8 mouse cellular contexts compared by ENCODE assay signal in genomic region chr7:81707471-81708140, GRCm38 (mm10). TPM values are rescaled to one million over a fixed set of nuclear protein-coding genes. Genes with fewer than 3 reads are reported as not detected.
A peak's percentile ranks its signal among the peaks of the same experiment; 100 is the strongest.
DNase-seq lines count a peak whose midpoint lies in the region; ATAC-seq and TF ChIP-seq lines count a peak whose summit lies in the region.

Gene Homer2, minus strand, starts transcription at chr7:81707527.

- peak within 1 kb of the TSS; percentile 62 for H3K9ac ChIP-seq in lung, embryonic 15.5 days
- H3K9ac ChIP-seq in heart, postnatal 0 days (replicated peaks; ENCODE audit: low read depth, low read length) = peak within 1 kb of the TSS; percentile 82
- peak within 1 kb of the TSS; percentile 81 for H3K9ac ChIP-seq in stomach, embryonic 16.5 days (ENCODE audit: low read length)

- no peak for TF ChIP-seq CTCF in embryonic fibroblast, embryonic 13.5 days (IDR thresholded peaks at IDR 0.05; ENCODE audit: borderline replicate concordance, insufficient read depth, low read length)
- no peak for TF ChIP-seq CTCF in heart, postnatal 0 days (IDR thresholded peaks at IDR 0.05; ENCODE audit: low read depth)

- peaks cover 26% of the 10 kb centered on the region for H3K4me1 ChIP-seq in lung, embryonic 15.5 days
- H3K4me1 ChIP-seq in embryonic fibroblast, embryonic 13.5 days (ENCODE audit: control insufficient read depth, insufficient read depth, low read length) = no peaks in the 10 kb centered on the region
- H3K4me1 ChIP-seq in heart, postnatal 0 days (ENCODE audit: control insufficient read depth, insufficient read depth) = peaks cover 3% of the 10 kb centered on the region; the same call in 1 of the 2 replicates
- H3K4me1 ChIP-seq in limb, embryonic 10.5 days = peaks cover 16% of the 10 kb centered on the region
- 0 out of 2 replicates have a peak, but pooled peaks cover 6% of the 10 kb centered on the region for H3K4me1 ChIP-seq in stomach, embryonic 16.5 days (ENCODE audit: control insufficient read depth, insufficient read depth, low read length)

- peaks cover 42% of the 10 kb centered on the region for H3K27me3 ChIP-seq in lung, embryonic 15.5 days
- peaks cover 14% of the 10 kb centered on the region; the same call in 1 of the 2 replicates for H3K27me3 ChIP-seq in heart, postnatal 0 days (ENCODE audit: control insufficient read depth, insufficient read depth, low read length)
- peaks cover 63% of the 10 kb centered on the region for H3K27me3 ChIP-seq in limb, embryonic 10.5 days (ENCODE audit: low read depth, poor library complexity, severe bottlenecking)
- H3K27me3 ChIP-seq in stomach, embryonic 16.5 days (ENCODE audit: control insufficient read depth, insufficient read depth, low read length) = no peaks in the 10 kb centered on the region; the same call in none of the 2 replicates

- no peaks in the 10 kb centered on the region for H3K9me3 ChIP-seq in lung, embryonic 15.5 days
- H3K9me3 ChIP-seq in heart, postnatal 0 days (replicated peaks; ENCODE audit: control insufficient read depth, low read length) = peaks cover 4% of the 10 kb centered on the region; the same call in 1 of the 2 replicates
- no peaks in the 10 kb centered on the region for H3K9me3 ChIP-seq in limb, embryonic 10.5 days (replicated peaks)
- no peaks in the 10 kb centered on the region; the same call in 1 of the 2 replicates for H3K9me3 ChIP-seq in stomach, embryonic 16.5 days (replicated peaks; ENCODE audit: control insufficient read depth, low read length)

- no peak for ATAC-seq in lung, embryonic 15.5 days (ENCODE audit: borderline replicate concordance, extremely low read depth, low FRiP score, low TSS enrichment)
- no peak for ATAC-seq in heart, postnatal 0 days (ENCODE audit: insufficient read depth, low read depth)
- ATAC-seq in stomach, embryonic 16.5 days (ENCODE audit: insufficient read depth, low FRiP score) = no peak

- DNase-seq in lung, postnatal 25 days (ENCODE audit: low spot score) = no peak
- no peak for DNase-seq in heart, postnatal 0 days (ENCODE audit: low spot score)
- no peak for DNase-seq in limb, embryonic 10.5 days (ENCODE audit: low spot score)
- no peak for DNase-seq in embryo, embryonic 10 days (ENCODE audit: low spot score)
- no peak for DNase-seq in lung, postnatal 36 days

- no peak for TF ChIP-seq EP300 in heart, postnatal 0 days (IDR thresholded peaks at IDR 0.05; ENCODE audit: low read depth)

- H3K36me3 ChIP-seq in lung, embryonic 15.5 days = no peaks in the 10 kb centered on the region
- no peaks in the 10 kb centered on the region for H3K36me3 ChIP-seq in heart, postnatal 0 days (replicated peaks; ENCODE audit: control insufficient read depth, insufficient read depth, low read length)
- H3K36me3 ChIP-seq in limb, embryonic 10.5 days = no peaks in the 10 kb centered on the region
- no peaks in the 10 kb centered on the region for H3K36me3 ChIP-seq in stomach, embryonic 16.5 days (ENCODE audit: control insufficient read depth, insufficient read depth, low read length)

- peak within 1 kb of the TSS; percentile 94 for H3K4me2 ChIP-seq in lung, embryonic 15.5 days
- H3K4me2 ChIP-seq in heart, postnatal 0 days (ENCODE audit: low read depth, low read length) = peak within 1 kb of the TSS; percentile 87
- peak within 1 kb of the TSS; percentile 70 for H3K4me2 ChIP-seq in stomach, embryonic 16.5 days (ENCODE audit: low read depth, low read length)

- WGBS in lung, embryonic 15.5 days = 49% methylated on average over 14 of the region's 14 CpGs
- 75% methylated on average over 14 of the region's 14 CpGs for WGBS in heart, postnatal 0 days
- WGBS in limb, embryonic 10.5 days = 78% methylated on average over 14 of the region's 14 CpGs
- 56% methylated on average over 14 of the region's 14 CpGs for WGBS in stomach, embryonic 16.5 days

- peak within 1 kb of the TSS; percentile 64 for H3K4me3 ChIP-seq in lung, embryonic 15.5 days
- H3K4me3 ChIP-seq in embryonic fibroblast, embryonic 13.5 days (ENCODE audit: insufficient read depth, low read length) = peak within 1 kb of the TSS; percentile 42
- H3K4me3 ChIP-seq in heart, postnatal 0 days (ENCODE audit: low read depth, low read length) = peak within 1 kb of the TSS; percentile 74
- peak within 1 kb of the TSS; percentile 75 for H3K4me3 ChIP-seq in limb, embryonic 10.5 days
- peak within 1 kb of the TSS; percentile 59 for H3K4me3 ChIP-seq in stomach, embryonic 16.5 days (replicated peaks; ENCODE audit: low read length)

- peak within 1 kb of the TSS; percentile 73 for H3K27ac ChIP-seq in lung, embryonic 15.5 days
- H3K27ac ChIP-seq in embryonic fibroblast, embryonic 13.5 days (ENCODE audit: insufficient read depth, low read length) = no peak within 1 kb of the TSS
- peak within 1 kb of the TSS; percentile 81 for H3K27ac ChIP-seq in heart, postnatal 0 days (ENCODE audit: low read depth)
- H3K27ac ChIP-seq in limb, embryonic 10.5 days = peak within 1 kb of the TSS; percentile 89
- peak within 1 kb of the TSS; percentile 69 for H3K27ac ChIP-seq in stomach, embryonic 16.5 days (ENCODE audit: low read length)

- TF ChIP-seq POLR2A in embryonic fibroblast, embryonic 13.5 days (IDR thresholded peaks at IDR 0.05; ENCODE audit: low read depth, low read length) = no peak

RNA-seq across cellular contexts. Expression of gene Homer2, which starts in this region (rescaled TPM):
- 41.1 and 45.3 TPM in 2 replicates for polyA plus RNA-seq in lung, embryonic 15.5 days (2015; fragmentation: Nextera tagmentation; extraction: Ambion mirVana)
- polyA plus RNA-seq in embryonic fibroblast, embryonic 13.5 days (2011; ENCODE audit: insufficient read length, low read depth, missing spikeins) = 3.7 and 10.9 TPM in 2 replicates
- 19.5 and 31.8 TPM in 2 replicates for total RNA-seq in heart, postnatal 0 days (2014; rRNA removed; ENCODE audit: low replicate concordance)
- 51.3 and 52.5 TPM in 2 replicates for polyA plus RNA-seq in heart, postnatal 0 days (2015; fragmentation: Nextera tagmentation; extraction: Ambion mirVana)
- polyA plus RNA-seq in limb, embryonic 10.5 days (2016; fragmentation: Nextera tagmentation; extraction: Ambion mirVana) = 14.3 and 23.3 TPM in 2 replicates
- 33.3 and 35.9 TPM in 2 replicates for polyA plus RNA-seq in stomach, embryonic 16.5 days (2015; fragmentation: Nextera tagmentation; extraction: Ambion mirVana)
